In genomic region chr7:30564970-30565571, GRCm38 (mm10) we compare ENCODE assay signal across 9 mouse cellular contexts. TPM values are rescaled to one million over a fixed set of nuclear protein-coding genes. Genes with fewer than 3 reads are reported as not detected.
DNase-seq lines count a peak whose midpoint lies in the region; ATAC-seq and TF ChIP-seq lines count a peak whose summit lies in the region.
"Had no signal": no experiment of that assay in that cellular context is flagged by ENCODE, and none has a peak within 500 bp of the region (broad histone marks: within the 10 kb centered on the region; RNA-seq: fewer than 3 reads in every experiment).

Gene Igflr1, plus strand, starts transcription at chr7:30565427.

- 91% methylated on average over 12 of the region's 12 CpGs for WGBS in heart, embryonic 15.5 days
- WGBS in bone marrow, adult 2 months = 90% methylated on average over 12 of the region's 12 CpGs
- 90% methylated on average over 12 of the region's 12 CpGs for WGBS in limb, embryonic 14.5 days

- TF ChIP-seq CTCF in bone marrow, adult 2 months (IDR thresholded peaks at IDR 0.05; ENCODE audit: control insufficient read depth, insufficient read depth, low read length) = no peak

- H3K36me3 ChIP-seq in heart, embryonic 15.5 days = peaks cover 43% of the 10 kb centered on the region
- H3K36me3 ChIP-seq in limb, embryonic 14.5 days (ENCODE audit: control insufficient read depth, insufficient read depth, low read length) = peaks cover 48% of the 10 kb centered on the region

- DNase-seq in heart, adult 8-10 months (ENCODE audit: low spot score) = no peak
- DNase-seq in CD4-positive helper T cell, adult 2 months (ENCODE audit: low read depth, low spot score) = peak; percentile 69
- no peak for DNase-seq in limb, embryonic 14.5 days (ENCODE audit: low spot score)
- DNase-seq in ovary, postnatal 36 days (ENCODE audit: low spot score) = no peak
- DNase-seq in urinary bladder, adult 18-20 months (ENCODE audit: low spot score in 2 of 2) = no peak
- DNase-seq in thymus, postnatal 4 days = no peak
- DNase-seq: lung, embryonic 14.5 days had no signal

- H3K4me3 ChIP-seq in heart, embryonic 15.5 days = no peak within 1 kb of the TSS
- H3K4me3 ChIP-seq in bone marrow, adult 2 months (replicated peaks; ENCODE audit: control insufficient read depth, low read depth, low read length) = peak within 1 kb of the TSS; percentile 90
- peak within 1 kb of the TSS; percentile 74; the same call in 1 of the 2 replicates for H3K4me3 ChIP-seq in limb, embryonic 14.5 days (replicated peaks; ENCODE audit: low read length)

- no peaks in the 10 kb centered on the region for H3K27me3 ChIP-seq in heart, embryonic 15.5 days
- H3K27me3 ChIP-seq in limb, embryonic 14.5 days (ENCODE audit: control insufficient read depth, insufficient read depth, low read length) = no peaks in the 10 kb centered on the region

- H3K4me2 ChIP-seq in heart, embryonic 15.5 days = no peak within 1 kb of the TSS; the same call in 1 of the 2 replicates
- peak within 1 kb of the TSS; percentile 52; the same call in 1 of the 2 replicates for H3K4me2 ChIP-seq in limb, embryonic 14.5 days (replicated peaks; ENCODE audit: low read depth, low read length, severe bottlenecking)

- no peaks in the 10 kb centered on the region for H3K9me3 ChIP-seq in heart, embryonic 15.5 days (replicated peaks)
- no peaks in the 10 kb centered on the region for H3K9me3 ChIP-seq in limb, embryonic 14.5 days (ENCODE audit: control insufficient read depth, low read length)

- TF ChIP-seq POLR2A in bone marrow, adult 2 months (IDR thresholded peaks at IDR 0.05; ENCODE audit: borderline replicate concordance, control insufficient read depth, low read depth, low read length) = no peak
- TF ChIP-seq POLR2A in limb, embryonic 14.5 days (IDR thresholded peaks at IDR 0.05; ENCODE audit: borderline replicate concordance, extremely low read depth, insufficient read depth, insufficient read length) = no peak

- peaks cover 20% of the 10 kb centered on the region for H3K4me1 ChIP-seq in heart, embryonic 15.5 days (replicated peaks)
- peaks cover 2% of the 10 kb centered on the region; the same call in 1 of the 2 replicates for H3K4me1 ChIP-seq in bone marrow, adult 2 months (ENCODE audit: control insufficient read depth, insufficient read depth, low read length)
- H3K4me1 ChIP-seq in limb, embryonic 14.5 days (ENCODE audit: control insufficient read depth, insufficient read depth, low read length) = peaks cover 8% of the 10 kb centered on the region

- H3K9ac ChIP-seq in heart, embryonic 15.5 days = no peak within 1 kb of the TSS
- 0 out of 2 replicates have a peak within 1 kb of the TSS, but pooled peaks have one; percentile 18 for H3K9ac ChIP-seq in limb, embryonic 14.5 days (ENCODE audit: low read depth, low read length, severe bottlenecking)

- peak within 1 kb of the TSS; percentile 99; the same call in 1 of the 2 replicates for H3K27ac ChIP-seq in heart, embryonic 15.5 days
- no peak within 1 kb of the TSS for H3K27ac ChIP-seq in bone marrow, adult 2 months (ENCODE audit: control insufficient read depth, insufficient read depth, low read depth, low read length, poor library complexity)
- no peak within 1 kb of the TSS for H3K27ac ChIP-seq in limb, embryonic 14.5 days (replicated peaks; ENCODE audit: low read depth, low read length)

- ATAC-seq in heart, embryonic 15.5 days (replicated peaks; ENCODE audit: insufficient number of reproducible peaks, insufficient read depth, low FRiP score, low read depth) = no peak
- ATAC-seq in limb, embryonic 14.5 days (ENCODE audit: low FRiP score, low read depth) = no peak

RNA-seq across cellular contexts. Expression of gene Igflr1, which starts in this region (rescaled TPM):
- 3.7 and 4.0 TPM in 2 replicates for polyA plus RNA-seq in heart, embryonic 15.5 days (2015; fragmentation: Nextera tagmentation; extraction: Ambion mirVana)
- 1 to 10 TPM in 3 of 4 experiments, not detected in 1; 1.1 to 1.4 (median 1.1) TPM for total RNA-seq in heart, adult 8-10 months (2022)
- 11.3 and 15.7 TPM in 2 replicates for polyA plus RNA-seq in bone marrow, adult 2 months (2011; ENCODE audit: insufficient read depth, insufficient read length, low replicate concordance, missing spikeins)
- 5.2 and 6.0 TPM in 2 replicates for polyA plus RNA-seq in limb, embryonic 14.5 days (2012; rRNA removed)
- 1.7 and 4.9 TPM in 2 replicates for polyA plus RNA-seq in limb, embryonic 14.5 days (2014; fragmentation: Nextera tagmentation; extraction: Ambion mirVana)
